Mouse (Mus musculus) hindbrain, embryonic 12.5 days (tissue): Measurements from ENCODE around the gene Prnp. TPM values are rescaled to one million over a fixed set of nuclear protein-coding genes. Genes with fewer than 3 reads are reported as not detected.

Experiments used
- ATAC-seq: fragments of 200-750 bp; cut with Nextera tagmentation; 2 replicates; pipeline ENCODE4 v1.8.0; 2017; ENCODE audit warnings: moderate TSS enrichment; ENCODE audit not compliant: low FRiP score
- H3K27ac ChIP-seq: fragments of 300-500 bp; sonication (generic); 2 replicates; pipeline ENCODE4 v1.5.1; 2016; ENCODE audit warnings: mild to moderate bottlenecking
- H3K27me3 ChIP-seq: fragments of 300-500 bp; sonication (generic); 2 replicates; pipeline ENCODE4 v1.6.1; 2016; ENCODE audit warnings: mild to moderate bottlenecking
- H3K36me3 ChIP-seq: fragments of 300-500 bp; sonication (generic); 2 replicates; pipeline ENCODE4 v1.6.1; 2016; ENCODE audit warnings: mild to moderate bottlenecking
- H3K4me1 ChIP-seq: fragments of 300-500 bp; sonication (generic); 2 replicates; pipeline ENCODE4 v1.6.1; 2016
- H3K4me2 ChIP-seq: fragments of 300-500 bp; sonication (generic); replicated peaks from 2 replicates; pipeline ENCODE4 v1.6.1; 2016; ENCODE audit warnings: mild to moderate bottlenecking
- H3K4me3 ChIP-seq: fragments of 300-500 bp; sonication (generic); 2 replicates; pipeline ENCODE4 v1.5.1; 2016; ENCODE audit warnings: mild to moderate bottlenecking
- H3K9ac ChIP-seq: fragments of 300-500 bp; sonication (generic); 2 replicates; pipeline ENCODE4 v1.6.1; 2016; ENCODE audit warnings: mild to moderate bottlenecking, moderate library complexity
- H3K9me3 ChIP-seq: fragments of 300-500 bp; sonication (generic); replicated peaks from 2 replicates; pipeline ENCODE4 v1.6.1; 2016; ENCODE audit warnings: mild to moderate bottlenecking
- WGBS: fragments of 180-500 bp; shearing (Covaris S2); methylation state at CpG from one replicate; pipeline ENCODE4 v1.1.7; 2016; 5-methylcytosine and 5-hydroxymethylcytosine counted together
- polyA plus RNA-seq: library from polyadenylated mRNA; unstranded; fragments of >200 nt; fragmentation: Nextera tagmentation; extraction: Ambion mirVana; gene quantifications from 2 replicates; pipeline ENCODE4 v1.2.1, GENCODE M21; 2016

Gene Prnp
- polyA plus RNA-seq, 1 experiment from 2014 or later: 62.9 TPM

- ATAC-seq: no peak
- Histone ChIP-seq H3K27me3 (no peaks in the 10 kb centered on the region), H3K36me3 (no peaks in the 10 kb centered on the region), H3K9ac (no peak overlapping the region), H3K27ac (no peak overlapping the region), H3K4me3 (no peak overlapping the region), H3K9me3 (no peaks in the 10 kb centered on the region), H3K4me1 (peaks cover 14% of the 10 kb centered on the region; the same call in 1 of the 2 replicates), H3K4me2 (no peak overlapping the region)
- WGBS: 79% methylated on average over 7 of the region's 7 CpGs
Observed at GRCm38 (mm10) chr2:131888233-131888632, 21.5 kb upstream of the Prnp start.

GRCm38 (mm10) chr2:131892534-131892933 lies 17.2 kb upstream of the Prnp start:
- Histone ChIP-seq H3K4me2 (no peak overlapping the region), H3K36me3 (no peaks in the 10 kb centered on the region), H3K9ac (no peak overlapping the region), H3K9me3 (no peaks in the 10 kb centered on the region), H3K4me3 (no peak overlapping the region), H3K27me3 (no peaks in the 10 kb centered on the region), H3K27ac (no peak overlapping the region), H3K4me1 (peaks cover 10% of the 10 kb centered on the region; the same call in 1 of the 2 replicates)
- ATAC-seq: no peak
- WGBS: 35% methylated on average over 5 of the region's 5 CpGs

GRCm38 (mm10) chr2:131895106-131895505 lies 14.6 kb upstream of the Prnp start:
- Histone ChIP-seq H3K27ac (no peak overlapping the region), H3K36me3 (no peaks in the 10 kb centered on the region), H3K27me3 (no peaks in the 10 kb centered on the region), H3K4me3 (no peak overlapping the region), H3K9me3 (no peaks in the 10 kb centered on the region), H3K9ac (no peak overlapping the region), H3K4me2 (no peak overlapping the region), H3K4me1 (peaks cover 10% of the 10 kb centered on the region; the same call in 1 of the 2 replicates)
- 93% methylated on average over 2 of the region's 2 CpGs for WGBS
- no peak for ATAC-seq

- no peaks in the 10 kb centered on the region for H3K36me3 ChIP-seq
- H3K27me3 ChIP-seq: no peaks in the 10 kb centered on the region
- WGBS: 91% methylated on average over 4 of the region's 4 CpGs
Observed at GRCm38 (mm10) chr2:131896011-131896410, 13.7 kb upstream of the Prnp start.

GRCm38 (mm10) chr2:131897336-131898109 lies 12.2 kb upstream of the Prnp start:
- 89% methylated on average over 12 of the region's 12 CpGs for WGBS
- H3K27me3 ChIP-seq: no peaks in the 10 kb centered on the region
- H3K27ac ChIP-seq: no peak overlapping the region
- no peak for ATAC-seq
- H3K4me3 ChIP-seq: no peak overlapping the region
- H3K9me3 ChIP-seq: no peaks in the 10 kb centered on the region
- no peak overlapping the region for H3K9ac ChIP-seq
- H3K4me2 ChIP-seq: no peak overlapping the region
- H3K4me1 ChIP-seq: peaks cover under 1% of the 10 kb centered on the region; the same call in 1 of the 2 replicates
- no peaks in the 10 kb centered on the region for H3K36me3 ChIP-seq

More at GRCm38 (mm10) chr2:131896011-131896410, 13.7 kb upstream of the Prnp start:
- Histone ChIP-seq H3K4me1 (peaks cover 8% of the 10 kb centered on the region; the same call in 1 of the 2 replicates), H3K27ac (no peak overlapping the region), H3K9ac (no peak overlapping the region), H3K4me3 (no peak overlapping the region), H3K4me2 (no peak overlapping the region), H3K9me3 (no peaks in the 10 kb centered on the region)
- ATAC-seq: no peak

- no peaks in the 10 kb centered on the region for H3K4me1 ChIP-seq
- H3K4me2 ChIP-seq: no peak overlapping the region
- WGBS: 60% methylated on average over 1 of the region's 3 CpGs
- no peak overlapping the region for H3K9ac ChIP-seq
- H3K4me3 ChIP-seq: no peak overlapping the region
- no peaks in the 10 kb centered on the region for H3K9me3 ChIP-seq
- no peak for ATAC-seq
- H3K27ac ChIP-seq: no peak overlapping the region
- no peaks in the 10 kb centered on the region for H3K27me3 ChIP-seq
- no peaks in the 10 kb centered on the region for H3K36me3 ChIP-seq
Observed at GRCm38 (mm10) chr2:131902423-131902822, 7.3 kb upstream of the Prnp start.

GRCm38 (mm10) chr2:131902867-131903266 lies 6.9 kb upstream of the Prnp start:
- Histone ChIP-seq H3K4me2 (no peak overlapping the region), H3K36me3 (no peaks in the 10 kb centered on the region), H3K4me1 (no peaks in the 10 kb centered on the region), H3K9me3 (no peaks in the 10 kb centered on the region), H3K9ac (no peak overlapping the region), H3K27ac (no peak overlapping the region), H3K27me3 (no peaks in the 10 kb centered on the region), H3K4me3 (no peak overlapping the region)
- ATAC-seq: no peak
- 57% methylated on average over 8 of the region's 8 CpGs for WGBS

GRCm38 (mm10) chr2:131905025-131905424 lies 4.7 kb upstream of the Prnp start:
- no peaks in the 10 kb centered on the region for H3K27me3 ChIP-seq
- no peak for ATAC-seq
- no peak overlapping the region for H3K9ac ChIP-seq
- H3K36me3 ChIP-seq: no peaks in the 10 kb centered on the region
- H3K4me2 ChIP-seq: no peak overlapping the region
- no peak overlapping the region for H3K4me3 ChIP-seq
- H3K9me3 ChIP-seq: no peaks in the 10 kb centered on the region
- no peaks in the 10 kb centered on the region for H3K4me1 ChIP-seq
- WGBS: 61% methylated on average over 5 of the region's 5 CpGs
- no peak overlapping the region for H3K27ac ChIP-seq

GRCm38 (mm10) chr2:131905776-131906175 lies 4.0 kb upstream of the Prnp start:
- Histone ChIP-seq H3K27me3 (no peaks in the 10 kb centered on the region), H3K27ac (no peak overlapping the region), H3K9ac (no peak overlapping the region), H3K4me1 (peaks cover 2% of the 10 kb centered on the region; the same call in 1 of the 2 replicates), H3K36me3 (no peaks in the 10 kb centered on the region), H3K4me2 (no peak overlapping the region), H3K4me3 (no peak overlapping the region), H3K9me3 (no peaks in the 10 kb centered on the region)
- ATAC-seq: no peak
- WGBS: 80% methylated on average over 6 of the region's 6 CpGs

- WGBS: 89% methylated on average over 3 of the region's 3 CpGs
- no peak for ATAC-seq
- Histone ChIP-seq H3K4me1 (peaks cover 7% of the 10 kb centered on the region), H3K4me2 (no peak overlapping the region), H3K36me3 (no peaks in the 10 kb centered on the region), H3K9me3 (no peaks in the 10 kb centered on the region), H3K27ac (no peak overlapping the region), H3K4me3 (no peak overlapping the region), H3K27me3 (no peaks in the 10 kb centered on the region), H3K9ac (no peak overlapping the region)
Observed at GRCm38 (mm10) chr2:131906266-131906665, 3.5 kb upstream of the Prnp start.

- Histone ChIP-seq H3K4me3 (no peak overlapping the region), H3K27me3 (no peaks in the 10 kb centered on the region), H3K4me1 (peaks cover 12% of the 10 kb centered on the region), H3K9ac (no peak overlapping the region), H3K27ac (no peak overlapping the region), H3K4me2 (no peak overlapping the region), H3K9me3 (no peaks in the 10 kb centered on the region), H3K36me3 (no peaks in the 10 kb centered on the region)
- ATAC-seq: no peak
- WGBS: 67% methylated on average over 1 of the region's 1 CpGs
Observed at GRCm38 (mm10) chr2:131906846-131907245, 2.9 kb upstream of the Prnp start.

GRCm38 (mm10) chr2:131907311-131907710 lies 2.4 kb upstream of the Prnp start:
- Histone ChIP-seq H3K4me3 (no peak overlapping the region), H3K27ac (no peak overlapping the region), H3K36me3 (no peaks in the 10 kb centered on the region), H3K4me2 (no peak overlapping the region), H3K4me1 (peaks cover 15% of the 10 kb centered on the region), H3K27me3 (no peaks in the 10 kb centered on the region), H3K9me3 (no peaks in the 10 kb centered on the region), H3K9ac (no peak overlapping the region)
- WGBS: 84% methylated on average over 5 of the region's 5 CpGs
- no peak for ATAC-seq

- no peak overlapping the region for H3K27ac ChIP-seq
- H3K9ac ChIP-seq: no peak overlapping the region
- no peaks in the 10 kb centered on the region for H3K9me3 ChIP-seq
- no peaks in the 10 kb centered on the region for H3K27me3 ChIP-seq
- ATAC-seq: no peak
- H3K36me3 ChIP-seq: no peaks in the 10 kb centered on the region
- peaks cover 18% of the 10 kb centered on the region for H3K4me1 ChIP-seq
- no peak overlapping the region for H3K4me3 ChIP-seq
- H3K4me2 ChIP-seq: no peak overlapping the region
- 82% methylated on average over 7 of the region's 7 CpGs for WGBS
Observed at GRCm38 (mm10) chr2:131908351-131908861, 1.3 kb upstream of the Prnp start.
